Mouse (Mus musculus): ENCODE data around the gene Aloxe3.
"Not testable (repeated sequence)": the region's sequence is repeated elsewhere in the genome, so short reads cannot be mapped to it uniquely, and the experiment has no call there.

Gene Aloxe3

DNA sequence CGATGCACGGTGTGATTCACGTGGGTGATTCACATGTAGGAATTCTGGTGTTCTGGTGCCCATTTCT lies at the start of gene Aloxe3:
Gene Aloxe3 (plus strand): TSS at position 45 of the 67 bp plus-strand sequence.
- no peak for DNase-seq (ENCODE audit: low spot score in 2 of 2)

- no peak for DNase-seq (ENCODE audit: low spot score in 2 of 2)
Measured at GRCm38 (mm10) chr11:69076572-69076971, 49.1 kb upstream of the Aloxe3 start.

GRCm38 (mm10) chr11:69077316-69077715 lies 48.4 kb upstream of the Aloxe3 start:
- DNase-seq (ENCODE audit: low spot score in 2 of 2), result no peak

DNA sequence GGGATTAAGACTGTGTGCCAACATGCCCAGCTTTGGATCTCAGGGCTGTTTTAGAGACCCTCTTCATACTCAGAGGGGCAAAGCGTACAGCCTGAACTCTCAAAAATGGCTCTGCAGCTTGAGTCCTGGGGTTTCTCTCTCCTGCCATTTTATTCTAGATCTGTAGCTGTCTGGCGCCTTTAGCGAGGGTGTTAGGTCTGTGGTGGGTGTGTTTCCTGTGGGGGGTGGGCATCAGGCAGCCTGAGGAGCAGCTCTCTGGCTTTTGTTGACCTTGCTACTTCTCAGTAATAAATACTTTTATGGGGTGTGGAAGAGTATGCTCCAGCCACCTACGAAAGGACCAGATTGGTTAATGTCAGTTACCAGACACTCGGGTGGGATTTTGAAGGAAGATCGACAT lies 47.7 kb upstream of the Aloxe3 start:
- DNase-seq (ENCODE audit: low spot score in 2 of 2), result no peak

GRCm38 (mm10) chr11:69078805-69079438 lies 46.8 kb upstream of the Aloxe3 start:
- no peak for DNase-seq (ENCODE audit: low spot score in 2 of 2)

DNA sequence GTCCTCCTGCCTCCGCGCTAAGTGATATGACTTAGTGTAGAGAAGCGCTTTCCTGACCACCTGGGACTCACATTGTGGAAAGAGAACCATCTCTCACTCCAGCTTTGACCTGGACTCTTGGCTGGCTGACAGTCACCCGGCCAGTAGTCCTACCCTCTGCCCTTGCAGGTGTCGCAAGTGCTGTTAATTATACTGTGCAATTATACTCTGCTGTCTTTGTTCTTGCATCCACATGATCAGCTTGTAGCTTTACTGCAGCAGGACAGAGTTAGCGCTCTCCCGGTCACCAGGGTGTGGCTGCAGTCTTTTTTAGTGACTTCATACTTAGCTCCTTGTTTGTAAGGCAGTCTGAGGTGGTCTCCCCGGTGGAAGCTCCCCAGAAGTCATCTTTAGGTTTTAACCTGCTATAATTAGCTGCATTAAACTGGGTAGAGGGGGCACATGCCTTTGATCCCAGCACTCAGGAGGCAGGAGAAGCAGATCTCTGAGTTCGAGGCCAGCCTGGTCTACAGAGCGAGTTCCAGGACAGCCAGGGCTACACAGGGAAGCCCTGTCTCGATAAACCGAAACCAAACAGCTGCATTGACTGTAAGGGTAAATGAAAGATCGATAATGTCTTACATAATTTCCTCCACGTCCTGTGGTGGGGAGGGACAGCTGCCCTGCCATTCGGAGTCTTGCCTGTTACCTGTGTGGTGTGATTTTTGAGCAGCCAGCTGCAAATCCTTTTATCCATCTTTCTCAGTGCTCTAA lies 45.4 kb upstream of the Aloxe3 start:
- no peak for DNase-seq (ENCODE audit: low spot score in 2 of 2)

GRCm38 (mm10) chr11:69080855-69081222 lies 44.9 kb upstream of the Aloxe3 start:
- no peak for DNase-seq (ENCODE audit: low spot score in 2 of 2)

DNA sequence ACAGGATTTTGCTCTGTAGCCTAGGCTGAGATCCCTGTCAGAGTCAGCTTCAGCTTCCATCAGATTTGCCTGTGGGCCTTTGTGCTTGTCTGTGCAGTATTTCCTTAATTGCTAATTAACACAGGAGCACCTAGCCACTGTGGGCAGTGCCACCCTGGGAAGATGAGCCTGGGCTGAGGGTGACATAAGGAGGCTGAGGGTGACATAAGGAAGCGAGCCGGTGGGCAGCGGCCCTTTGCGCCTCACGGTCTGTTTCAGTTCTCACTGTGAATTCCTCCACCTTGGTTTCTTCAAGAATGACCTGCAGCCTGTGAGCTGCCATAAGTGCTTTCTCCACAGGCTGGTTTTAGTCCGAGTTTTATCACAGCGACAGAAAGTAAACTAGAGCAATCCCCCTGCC lies 44.1 kb upstream of the Aloxe3 start:
- DNase-seq (ENCODE audit: low spot score in 2 of 2), result no peak

DNA sequence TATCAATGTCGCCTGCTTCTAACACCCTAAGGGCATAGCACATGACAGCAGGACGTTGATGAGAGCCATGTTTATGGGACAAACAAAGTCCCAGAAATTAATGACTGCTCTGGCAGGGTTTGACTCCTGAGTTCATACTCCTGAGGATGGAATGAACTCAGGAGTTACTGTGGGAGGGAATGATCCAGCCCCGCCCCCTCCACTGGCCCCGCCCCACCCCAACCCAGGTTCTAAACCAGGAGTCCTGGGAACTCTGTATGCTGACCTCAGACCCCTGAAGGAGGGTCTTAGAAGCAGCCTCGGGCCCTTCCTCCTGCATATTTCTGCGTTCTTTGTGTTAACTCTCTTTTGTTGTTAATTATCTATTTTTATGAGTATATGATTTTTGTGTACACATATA lies 40.1 kb upstream of the Aloxe3 start:
- no peak for DNase-seq (ENCODE audit: low spot score in 2 of 2)

GRCm38 (mm10) chr11:69086390-69086789 lies 39.3 kb upstream of the Aloxe3 start:
- no peak for DNase-seq (ENCODE audit: low spot score in 2 of 2)

GRCm38 (mm10) chr11:69087082-69087481 lies 38.6 kb upstream of the Aloxe3 start:
- no peak for DNase-seq (ENCODE audit: low spot score in 2 of 2)

- DNase-seq (ENCODE audit: low spot score in 2 of 2), result no peak
Measured at GRCm38 (mm10) chr11:69087597-69087996, 38.1 kb upstream of the Aloxe3 start.

- DNase-seq (ENCODE audit: low spot score in 2 of 2), result peak; percentile 86 to 87
Measured at GRCm38 (mm10) chr11:69088103-69088855, 37.4 kb upstream of the Aloxe3 start, which contains the start of gene Vamp2. TSS of gene Vamp2 (plus strand) at chr11:69088490.

GRCm38 (mm10) chr11:69088856-69089615 lies 36.7 kb upstream of the Aloxe3 start:
- DNase-seq (ENCODE audit: low spot score in 2 of 2), result no peak

DNA sequence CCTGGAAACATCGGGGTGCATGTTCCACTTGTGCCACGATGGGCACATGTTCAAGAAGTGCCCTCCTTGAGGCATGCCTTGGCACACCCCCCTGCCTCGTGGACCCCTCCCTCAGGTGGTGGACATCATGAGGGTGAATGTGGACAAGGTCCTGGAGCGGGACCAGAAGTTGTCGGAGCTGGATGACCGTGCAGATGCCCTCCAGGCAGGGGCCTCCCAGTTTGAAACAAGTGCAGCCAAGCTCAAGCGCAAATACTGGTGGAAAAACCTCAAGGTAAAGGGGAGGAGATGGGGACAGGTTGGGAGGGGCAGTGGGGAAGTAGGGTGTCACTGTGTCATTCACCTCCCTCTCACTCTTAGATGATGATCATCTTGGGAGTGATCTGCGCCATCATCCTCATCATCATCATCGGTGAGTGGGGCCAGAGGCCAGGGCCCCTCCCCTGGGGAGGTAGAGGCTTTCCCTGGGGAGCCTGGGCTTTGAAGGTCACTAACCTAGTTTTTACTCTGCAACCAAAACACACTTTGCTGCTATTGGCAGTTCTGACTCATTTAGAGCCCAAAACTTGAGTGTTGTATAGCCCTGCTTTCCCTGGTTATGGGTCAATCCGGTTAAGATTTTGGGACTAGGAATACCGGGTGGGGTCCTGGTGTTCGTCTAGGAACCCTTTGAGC lies 35.9 kb upstream of the Aloxe3 start:
- DNase-seq (ENCODE audit: low spot score in 2 of 2), result no peak

DNA sequence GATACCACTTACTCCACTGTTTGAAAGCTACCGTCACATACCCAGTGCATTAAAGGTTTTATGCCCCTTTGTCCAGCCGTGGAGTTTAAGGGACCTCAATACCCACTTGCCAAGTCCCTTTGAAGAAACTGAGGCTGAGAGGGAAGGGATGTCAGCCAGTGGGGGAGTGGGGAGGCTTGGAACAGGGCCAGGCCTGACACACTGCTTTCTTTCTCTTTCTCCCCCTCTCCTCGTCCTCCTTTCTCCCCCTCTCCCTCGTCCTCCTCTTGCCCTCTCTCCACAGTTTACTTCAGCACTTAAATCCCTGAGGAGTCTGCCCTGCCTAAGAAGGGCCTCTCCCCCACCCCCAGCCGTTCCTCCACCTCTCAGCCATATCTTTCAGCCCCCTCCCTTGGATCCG lies 35.3 kb upstream of the Aloxe3 start:
- DNase-seq (ENCODE audit: low spot score in 2 of 2), result no peak

DNA sequence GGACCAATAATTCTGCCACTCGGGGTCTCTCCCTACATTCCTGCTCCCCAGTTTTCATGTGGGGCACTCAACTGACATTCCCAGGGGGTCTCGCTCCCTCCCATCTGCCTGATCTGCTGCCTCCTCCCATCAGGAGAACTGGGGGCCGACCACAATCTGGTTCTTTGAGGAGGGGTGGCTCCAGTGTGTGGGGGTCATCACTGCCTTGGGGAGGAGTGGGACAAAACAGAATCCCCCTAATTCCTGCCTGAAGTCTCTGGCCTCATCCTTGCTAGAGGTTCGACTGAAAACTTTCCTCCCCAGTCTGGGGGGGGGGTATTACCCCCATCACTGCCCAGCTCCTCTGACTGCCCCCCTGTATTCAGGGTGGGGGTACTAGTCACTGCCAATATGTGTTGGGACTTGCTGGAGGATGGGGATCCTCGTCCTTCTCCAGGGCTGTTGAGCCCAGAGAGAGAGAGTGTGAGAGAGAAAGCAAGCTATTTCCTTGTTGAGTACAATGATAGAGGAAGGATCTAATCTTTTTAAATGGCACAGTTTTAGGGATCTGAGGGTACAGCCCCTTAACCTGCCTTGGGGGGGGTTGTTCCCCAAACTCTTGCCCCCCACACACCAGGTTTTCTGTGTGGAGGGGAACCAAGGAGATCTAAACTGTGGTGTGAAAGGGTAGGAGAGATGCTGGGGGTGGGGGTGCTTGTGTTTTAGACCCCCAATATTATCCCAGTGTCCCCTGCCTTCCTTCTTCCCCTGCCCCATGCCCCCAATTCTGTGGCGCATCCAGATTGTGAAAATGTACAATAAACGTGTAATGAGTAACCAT lies 33.9 kb upstream of the Aloxe3 start:
- DNase-seq (ENCODE audit: low spot score in 2 of 2), result no peak

GRCm38 (mm10) chr11:69092386-69092751 lies 33.3 kb upstream of the Aloxe3 start:
- DNase-seq (ENCODE audit: low spot score in 2 of 2), result peak; percentile 83 to 89

DNA sequence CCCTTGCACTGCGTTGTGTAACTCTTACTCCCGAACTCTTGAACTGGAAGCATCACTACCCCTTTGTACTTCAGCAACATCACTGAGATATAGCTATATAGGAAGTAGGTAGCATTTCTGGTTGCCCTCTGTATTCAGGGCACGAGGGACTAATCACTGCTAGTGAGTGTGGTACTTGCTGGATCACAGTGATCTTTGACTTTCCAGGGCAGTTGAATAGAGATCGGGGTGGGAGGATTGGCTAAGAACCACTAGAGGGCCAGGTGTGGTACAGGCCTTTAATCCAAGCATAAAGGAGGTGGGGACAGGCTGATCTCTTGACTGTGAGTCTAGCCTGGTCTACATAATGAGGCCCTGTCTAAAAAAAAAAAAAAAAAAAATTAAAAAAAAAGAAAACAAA lies 32.8 kb upstream of the Aloxe3 start:
- DNase-seq (ENCODE audit: low spot score in 2 of 2), result no peak

- not testable (repeated sequence) for DNase-seq (ENCODE audit: low spot score in 2 of 2)
Measured at GRCm38 (mm10) chr11:69093856-69094255, 31.8 kb upstream of the Aloxe3 start.
